Mouse (Mus musculus) bone marrow, adult 2 months (tissue): ENCODE results near the gene Vapb.

Experiments
- CTCF ChIP-seq: fragments of 200-500 bp; IDR thresholded peaks from 2 replicates; pipeline ENCODE4 v1.5.1; 2011; ENCODE audit warnings: low read length, control low read depth; ENCODE audit not compliant: control insufficient read depth, insufficient read depth
- POLR2A ChIP-seq: fragments of 200-500 bp; IDR thresholded peaks from 2 replicates; pipeline ENCODE4 v1.6.1; 2011; ENCODE audit warnings: low read depth, mild to moderate bottlenecking, control low read depth, low read length, borderline replicate concordance; ENCODE audit not compliant: control insufficient read depth

DNA sequence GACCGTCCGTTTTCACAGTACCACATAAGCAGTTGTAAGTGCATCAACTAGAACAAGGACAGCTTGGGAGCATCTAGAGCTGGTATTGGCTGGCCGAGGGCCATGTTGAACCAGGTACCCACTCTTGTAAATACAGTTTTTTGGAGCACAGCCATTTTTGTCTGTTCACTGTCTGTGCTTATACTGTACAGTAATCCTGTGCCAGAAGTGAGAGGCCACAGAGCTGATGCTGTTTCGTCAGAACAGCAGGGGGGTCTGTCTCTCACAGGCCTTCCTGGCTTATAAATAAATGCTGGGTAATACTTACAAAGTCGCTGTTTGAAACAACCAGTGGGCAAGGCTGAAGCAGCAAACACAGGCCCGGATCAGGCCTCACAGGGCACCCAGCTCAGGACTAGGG is 45.6 kb upstream of the Vapb start:
- TF ChIP-seq POLR2A (no peak), CTCF (no peak)
